22 mouse cellular contexts compared by ENCODE assay signal in genomic region chr14:28192711-28193364, GRCm38 (mm10).
A peak's percentile ranks its signal among the peaks of the same experiment; 100 is the strongest.
DNase-seq lines count a peak whose midpoint lies in the region; ATAC-seq and TF ChIP-seq lines count a peak whose summit lies in the region.
"Had no signal": no experiment of that assay in that cellular context is flagged by ENCODE, and none has a peak within 500 bp of the region (broad histone marks: within the 10 kb centered on the region; RNA-seq: fewer than 3 reads in every experiment).

No protein-coding gene starts in this region.

- TF ChIP-seq EP300 in lung, postnatal 0 days (IDR thresholded peaks at IDR 0.05) = no peak

- no peak for TF ChIP-seq CTCF in forebrain, postnatal 0 days (IDR thresholded peaks at IDR 0.05; ENCODE audit: low read depth)
- no peak for TF ChIP-seq CTCF in lung, postnatal 0 days (IDR thresholded peaks at IDR 0.05)
- TF ChIP-seq CTCF in lung, adult 2 months (IDR thresholded peaks at IDR 0.05; ENCODE audit: insufficient read depth, low read length) = no peak

- H3K4me3 ChIP-seq in forebrain, postnatal 0 days (ENCODE audit: low read depth, low read length) = no peak overlapping the region
- H3K4me3 ChIP-seq in forebrain, embryonic 12.5 days (replicated peaks) = no peak overlapping the region
- no peak overlapping the region for H3K4me3 ChIP-seq in lung, postnatal 0 days (ENCODE audit: low read depth, low read length)
- H3K4me3 ChIP-seq in lung, adult 2 months (replicated peaks; ENCODE audit: extremely low read depth, low read depth, low read length) = no peak overlapping the region
- no peak overlapping the region for H3K4me3 ChIP-seq in embryonic facial prominence, embryonic 10.5 days
- H3K4me3 ChIP-seq in limb, embryonic 14.5 days (replicated peaks; ENCODE audit: low read length) = no peak overlapping the region
- H3K4me3 ChIP-seq in midbrain, embryonic 16.5 days (ENCODE audit: low read depth, low read length) = no peak overlapping the region
- H3K4me3 ChIP-seq: embryonic facial prominence, embryonic 15.5 days; forebrain, embryonic 10.5 days; heart, embryonic 13.5 days; liver, embryonic 12.5 days had no signal

- H3K9ac ChIP-seq in forebrain, postnatal 0 days = no peak overlapping the region
- H3K9ac ChIP-seq in forebrain, embryonic 12.5 days = no peak overlapping the region
- H3K9ac ChIP-seq in lung, postnatal 0 days (replicated peaks; ENCODE audit: low read depth) = no peak overlapping the region
- no peak overlapping the region for H3K9ac ChIP-seq in limb, embryonic 14.5 days (ENCODE audit: low read depth, low read length, severe bottlenecking)
- no peak overlapping the region for H3K9ac ChIP-seq in midbrain, embryonic 16.5 days (ENCODE audit: low read depth, low read length)
- H3K9ac ChIP-seq: embryonic facial prominence, embryonic 15.5 days; heart, embryonic 13.5 days; liver, embryonic 12.5 days had no signal

- no peaks in the 10 kb centered on the region for H3K27me3 ChIP-seq in forebrain, postnatal 0 days (ENCODE audit: insufficient read depth, low read length)
- no peaks in the 10 kb centered on the region for H3K27me3 ChIP-seq in forebrain, embryonic 12.5 days
- H3K27me3 ChIP-seq in lung, postnatal 0 days (replicated peaks; ENCODE audit: insufficient read depth, low read length) = no peaks in the 10 kb centered on the region
- no peaks in the 10 kb centered on the region for H3K27me3 ChIP-seq in embryonic facial prominence, embryonic 10.5 days (replicated peaks; ENCODE audit: low read depth, poor library complexity, severe bottlenecking)
- no peaks in the 10 kb centered on the region for H3K27me3 ChIP-seq in limb, embryonic 14.5 days (ENCODE audit: control insufficient read depth, insufficient read depth, low read length)
- H3K27me3 ChIP-seq in midbrain, embryonic 16.5 days (ENCODE audit: control insufficient read depth, insufficient read depth, low read depth, low read length) = no peaks in the 10 kb centered on the region
- H3K27me3 ChIP-seq: embryonic facial prominence, embryonic 15.5 days; heart, embryonic 13.5 days; liver, embryonic 12.5 days had no signal

- no peak for ATAC-seq in forebrain, postnatal 0 days
- ATAC-seq in forebrain, embryonic 12.5 days (ENCODE audit: low FRiP score) = no peak
- ATAC-seq in lung, postnatal 0 days = no peak
- no peak for ATAC-seq in limb, embryonic 14.5 days (ENCODE audit: low FRiP score, low read depth)
- no peak for ATAC-seq in megakaryocyte, adult 5-6 weeks (ENCODE audit: poor library complexity, severe bottlenecking)
- no peak for ATAC-seq in midbrain, embryonic 16.5 days
- ATAC-seq: CD4-positive, CD25-positive, alpha-beta regulatory T cell, adult 4 months; hindbrain, postnatal 0 days; liver, embryonic 12.5 days had no signal

- DNase-seq in forebrain, postnatal 0 days = peak; percentile 2
- peak; percentile 8 for DNase-seq in lung, postnatal 0 days (ENCODE audit: low spot score)
- DNase-seq in lung, adult 2 months = no peak
- DNase-seq in embryonic facial prominence, embryonic 10.5 days (ENCODE audit: low spot score) = peak; percentile 61
- peak; percentile 59 for DNase-seq in limb, embryonic 14.5 days (ENCODE audit: low spot score)
- DNase-seq: cerebellum, postnatal 14 days; heart, postnatal 36 days; kidney, adult 18-20 months; midbrain, embryonic 14.5 days; right cerebral cortex, postnatal 25 days; thymus, postnatal 36 days had no signal

- 71% methylated on average over 8 of the region's 8 CpGs for WGBS in forebrain, postnatal 0 days
- WGBS in forebrain, embryonic 12.5 days = 76% methylated on average over 8 of the region's 8 CpGs
- WGBS in lung, postnatal 0 days = 57% methylated on average over 8 of the region's 8 CpGs
- 68% methylated on average over 8 of the region's 8 CpGs for WGBS in lung, adult 2 months
- WGBS in embryonic facial prominence, embryonic 10.5 days = 68% methylated on average over 8 of the region's 8 CpGs
- 37% methylated on average over 8 of the region's 8 CpGs for WGBS in limb, embryonic 14.5 days
- WGBS in midbrain, embryonic 16.5 days = 74% methylated on average over 8 of the region's 8 CpGs

- H3K36me3 ChIP-seq in forebrain, postnatal 0 days (ENCODE audit: insufficient read depth) = no peaks in the 10 kb centered on the region
- no peaks in the 10 kb centered on the region for H3K36me3 ChIP-seq in forebrain, embryonic 12.5 days (replicated peaks)
- H3K36me3 ChIP-seq in lung, postnatal 0 days (ENCODE audit: insufficient read depth, low read length) = no peaks in the 10 kb centered on the region
- H3K36me3 ChIP-seq in embryonic facial prominence, embryonic 10.5 days (replicated peaks) = no peaks in the 10 kb centered on the region
- H3K36me3 ChIP-seq in limb, embryonic 14.5 days (ENCODE audit: control insufficient read depth, insufficient read depth, low read length) = no peaks in the 10 kb centered on the region
- H3K36me3 ChIP-seq in midbrain, embryonic 16.5 days (ENCODE audit: control insufficient read depth, insufficient read depth, low read length) = no peaks in the 10 kb centered on the region
- H3K36me3 ChIP-seq: embryonic facial prominence, embryonic 15.5 days; forebrain, embryonic 10.5 days; G1E; heart, embryonic 13.5 days; liver, embryonic 12.5 days had no signal

- H3K4me2 ChIP-seq in forebrain, postnatal 0 days (ENCODE audit: low read depth) = no peak overlapping the region
- no peak overlapping the region for H3K4me2 ChIP-seq in forebrain, embryonic 12.5 days
- H3K4me2 ChIP-seq in lung, postnatal 0 days (replicated peaks; ENCODE audit: low read depth, low read length) = no peak overlapping the region
- H3K4me2 ChIP-seq in limb, embryonic 14.5 days (replicated peaks; ENCODE audit: low read depth, low read length, severe bottlenecking) = no peak overlapping the region
- no peak overlapping the region for H3K4me2 ChIP-seq in midbrain, embryonic 16.5 days (ENCODE audit: low read length)
- H3K4me2 ChIP-seq: embryonic facial prominence, embryonic 15.5 days; heart, embryonic 13.5 days; liver, embryonic 12.5 days had no signal

- H3K9me3 ChIP-seq in forebrain, postnatal 0 days (ENCODE audit: low read length) = no peaks in the 10 kb centered on the region
- H3K9me3 ChIP-seq in forebrain, embryonic 12.5 days = no peaks in the 10 kb centered on the region
- no peaks in the 10 kb centered on the region for H3K9me3 ChIP-seq in lung, postnatal 0 days (ENCODE audit: low read length)
- H3K9me3 ChIP-seq in embryonic facial prominence, embryonic 10.5 days = no peaks in the 10 kb centered on the region
- H3K9me3 ChIP-seq in limb, embryonic 14.5 days (ENCODE audit: control insufficient read depth, low read length) = no peaks in the 10 kb centered on the region
- no peaks in the 10 kb centered on the region for H3K9me3 ChIP-seq in midbrain, embryonic 16.5 days (replicated peaks; ENCODE audit: control insufficient read depth, low read length, poor library complexity, severe bottlenecking)
- H3K9me3 ChIP-seq: embryonic facial prominence, embryonic 15.5 days; forebrain, embryonic 10.5 days; heart, embryonic 13.5 days; liver, embryonic 12.5 days had no signal

- TF ChIP-seq POLR2A in lung, adult 2 months (IDR thresholded peaks at IDR 0.05; ENCODE audit: borderline replicate concordance, extremely low read depth, low read depth, low read length) = no peak
- TF ChIP-seq POLR2A in limb, embryonic 14.5 days (IDR thresholded peaks at IDR 0.05; ENCODE audit: borderline replicate concordance, extremely low read depth, insufficient read depth, insufficient read length) = no peak

- H3K4me1 ChIP-seq in forebrain, postnatal 0 days (ENCODE audit: insufficient read depth) = no peaks in the 10 kb centered on the region
- H3K4me1 ChIP-seq in forebrain, embryonic 12.5 days = no peaks in the 10 kb centered on the region
- no peaks in the 10 kb centered on the region for H3K4me1 ChIP-seq in lung, postnatal 0 days (ENCODE audit: insufficient read depth, low read depth, low read length)
- H3K4me1 ChIP-seq in lung, adult 2 months (ENCODE audit: control insufficient read depth, insufficient read depth, low read length) = no peaks in the 10 kb centered on the region
- H3K4me1 ChIP-seq in embryonic facial prominence, embryonic 10.5 days = peaks cover 11% of the 10 kb centered on the region
- H3K4me1 ChIP-seq in limb, embryonic 14.5 days (ENCODE audit: control insufficient read depth, insufficient read depth, low read length) = peaks cover 11% of the 10 kb centered on the region
- H3K4me1 ChIP-seq in midbrain, embryonic 16.5 days (ENCODE audit: control insufficient read depth, insufficient read depth, low read length) = no peaks in the 10 kb centered on the region
- H3K4me1 ChIP-seq: embryonic facial prominence, embryonic 15.5 days; forebrain, embryonic 10.5 days; heart, embryonic 13.5 days; liver, embryonic 12.5 days had no signal

- H3K27ac ChIP-seq in forebrain, postnatal 0 days (ENCODE audit: low read depth, low read length) = no peak overlapping the region
- no peak overlapping the region for H3K27ac ChIP-seq in forebrain, embryonic 12.5 days
- no peak overlapping the region for H3K27ac ChIP-seq in lung, postnatal 0 days (ENCODE audit: low read length)
- no peak overlapping the region for H3K27ac ChIP-seq in embryonic facial prominence, embryonic 10.5 days (replicated peaks)
- H3K27ac ChIP-seq in limb, embryonic 14.5 days (replicated peaks; ENCODE audit: low read depth, low read length) = no peak overlapping the region
- H3K27ac ChIP-seq in midbrain, embryonic 16.5 days (ENCODE audit: low read length) = no peak overlapping the region
- H3K27ac ChIP-seq: embryonic facial prominence, embryonic 15.5 days; forebrain, embryonic 10.5 days; heart, embryonic 13.5 days; hindbrain, postnatal 0 days; liver, embryonic 12.5 days; stomach, postnatal 0 days had no signal
